Mouse (Mus musculus) CD8-positive naive resting alpha-beta T cell, adult 57 days (primary cell): ENCODE data around the gene Nqo1. TPM values are rescaled to one million over a fixed set of nuclear protein-coding genes. Genes with fewer than 3 reads are reported as not detected.

Experiments
- total RNA-seq: library from RNA; stranded (reverse); gene quantifications from one replicate; pipeline ENCODE4 v1.2.4, GENCODE M21; 2023

The Nqo1 gene
- total RNA-seq, result not detected

DNA sequence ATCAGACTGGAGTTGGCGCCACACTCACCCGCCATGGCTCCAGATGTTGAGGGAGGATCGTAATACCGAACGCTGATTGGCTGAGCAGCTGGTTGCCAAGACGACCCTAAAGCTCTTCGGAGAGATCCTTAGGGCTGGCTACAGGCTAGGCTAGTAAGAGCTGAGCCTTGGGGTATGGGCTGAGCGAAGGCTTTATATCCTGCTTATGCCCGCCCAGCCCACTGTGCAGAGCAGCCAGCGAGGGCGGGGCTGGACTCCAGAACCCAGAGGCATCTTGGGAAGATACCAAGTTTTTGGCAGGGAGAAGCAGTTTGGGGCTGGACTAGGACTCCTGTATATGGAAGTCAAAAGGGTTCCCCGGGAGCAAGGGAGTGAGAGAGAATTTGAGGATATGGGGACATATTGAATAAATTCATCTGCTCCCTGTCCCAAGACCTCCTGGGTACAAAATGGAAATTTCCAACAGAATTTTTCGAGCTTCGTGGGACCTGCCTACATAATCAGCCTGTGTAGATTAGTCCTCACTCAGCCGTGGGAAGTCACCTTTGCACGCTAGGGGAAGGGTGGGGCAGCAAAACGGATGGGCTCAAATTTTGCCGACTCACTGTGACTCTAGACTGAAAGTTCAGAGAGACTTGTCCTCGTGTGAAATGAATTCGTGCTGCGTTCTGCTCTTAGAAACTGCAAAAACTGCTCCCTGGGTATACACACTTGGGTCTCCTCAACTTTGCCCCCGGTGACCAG lies at the start of gene Nqo1:
Gene Nqo1 (minus strand): TSS at position 169 of the 744 bp plus-strand sequence.

DNA sequence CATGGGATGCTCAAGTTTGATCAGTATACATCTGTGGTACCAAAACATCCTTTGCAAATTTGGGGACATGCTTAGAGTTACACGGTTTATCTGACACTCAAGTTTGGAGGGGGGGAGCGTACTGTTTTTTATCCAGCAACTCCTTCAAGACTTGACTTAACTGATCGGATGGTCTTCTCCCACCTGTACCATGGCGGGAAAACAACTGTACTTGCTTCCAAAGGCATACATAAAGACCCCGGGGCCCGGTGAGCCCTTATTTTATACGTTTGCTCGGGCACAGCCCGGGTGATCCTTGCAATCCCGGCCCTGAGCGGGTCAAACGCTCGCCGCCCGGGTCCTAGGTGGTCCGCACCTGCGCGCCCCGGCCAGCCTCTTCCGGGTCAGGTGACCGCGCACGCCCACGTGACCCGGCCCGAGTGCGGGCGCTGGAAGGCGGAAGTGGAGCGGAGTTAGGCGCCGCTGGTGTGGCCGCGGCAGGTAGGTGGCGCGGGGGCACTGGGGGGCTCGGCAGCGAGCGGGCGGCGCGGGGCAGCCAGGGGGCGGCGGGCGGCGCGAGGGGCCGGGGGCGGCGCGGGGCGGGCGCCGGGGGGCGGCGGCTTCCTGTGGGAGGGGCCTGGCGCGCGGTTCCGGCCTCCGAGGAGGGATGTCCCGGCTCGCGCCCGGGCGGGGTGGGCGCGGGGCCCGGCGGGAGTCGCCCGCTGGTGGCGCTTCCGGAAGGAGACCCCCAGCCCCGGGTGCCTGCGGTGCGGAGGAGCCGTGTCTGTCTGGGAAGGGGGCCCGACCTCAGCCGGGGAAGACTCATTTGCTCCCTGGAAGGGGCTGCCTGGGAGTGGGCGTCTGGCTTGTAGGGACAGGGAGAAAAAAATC lies 33.2 kb upstream of the Nqo1 start, which contains the start of gene Wwp2:
Gene Wwp2 (plus strand): TSS at position 404 of the 870 bp plus-strand sequence.

DNA sequence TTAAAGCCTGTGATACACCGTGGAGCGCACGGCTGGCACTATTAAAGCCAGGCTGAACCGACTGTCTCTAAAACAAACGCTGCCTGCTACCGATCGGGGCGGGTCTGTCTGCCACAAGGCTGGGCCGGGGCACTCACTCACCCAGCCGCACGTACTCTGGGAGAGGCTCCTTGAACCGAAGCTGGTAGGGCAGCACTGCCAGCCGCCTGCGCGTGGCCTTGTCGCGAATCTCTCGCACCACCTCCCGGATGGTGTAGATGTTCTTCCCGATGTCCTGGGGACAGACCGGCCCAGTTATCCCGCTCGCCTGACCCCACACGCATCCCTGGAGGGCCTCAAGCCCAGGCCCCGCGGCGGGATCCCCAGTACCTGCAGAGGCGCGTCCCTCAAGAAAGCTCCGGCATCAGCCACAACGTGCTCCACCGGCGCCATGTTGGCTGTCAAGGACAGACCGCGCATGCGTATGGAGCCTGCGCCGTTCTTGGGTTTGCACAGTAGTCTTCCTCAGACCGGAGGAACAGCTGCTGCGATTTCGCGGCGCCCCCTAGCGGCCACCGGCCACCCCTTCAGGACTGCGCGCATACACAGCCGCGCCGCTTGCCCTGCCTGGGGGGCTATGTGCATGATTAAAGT lies 21.7 kb upstream of the Nqo1 start, which contains the start of gene Nob1:
Gene Nob1 (minus strand): TSS at position 455 of the 633 bp plus-strand sequence.

Other genes starting within 250 kb of the Nqo1 start
- gene Nfat5, start 109.7 kb downstream of the Nqo1 start, total RNA-seq, result 55.5 TPM
- 55.8 TPM for gene Nob1, start 21.8 kb upstream of the Nqo1 start, total RNA-seq
- 99.4 TPM for gene Wwp2, start 33.2 kb upstream of the Nqo1 start, total RNA-seq
- gene Psmd7, start 185.3 kb upstream of the Nqo1 start, total RNA-seq, result 41.7 TPM